Mouse (Mus musculus) cerebellum, adult 2 months (tissue): Measurements from ENCODE around the gene Uso1. TPM values are rescaled to one million over a fixed set of nuclear protein-coding genes. Genes with fewer than 3 reads are reported as not detected.

ENCODE experiments used
- DNase-seq, 2 experiments: peaks; one replicate each; pipeline ENCODE4 v3.0.0; 2021
- H3K27ac ChIP-seq: fragments of 200-500 bp; 2 replicates; pipeline ENCODE4 v1.5.1; 2012; ENCODE audit warnings: low read length, control low read depth, inconsistent platforms; ENCODE audit not compliant: insufficient read depth
- H3K27me3 ChIP-seq: fragments of 200-500 bp; 2 replicates; pipeline ENCODE4 v1.6.1; 2012; ENCODE audit warnings: inconsistent platforms, mild to moderate bottlenecking, low read length, moderate library complexity; ENCODE audit not compliant: control insufficient read depth, insufficient read depth
- H3K4me1 ChIP-seq: fragments of 200-500 bp; 2 replicates; pipeline ENCODE4 v1.6.1; 2011; ENCODE audit warnings: low read length; ENCODE audit not compliant: control insufficient read depth, insufficient read depth
- H3K4me3 ChIP-seq: fragments of 200-500 bp; replicated peaks from 2 replicates; pipeline ENCODE3; 2011; ENCODE audit warnings: mild to moderate bottlenecking, low read depth, low read length, control low read depth; ENCODE audit not compliant: insufficient read depth
- CTCF ChIP-seq: fragments of 200-500 bp; IDR thresholded peaks from 2 replicates; pipeline ENCODE4 v1.5.1; 2011; ENCODE audit warnings: low read depth, mild to moderate bottlenecking, control low read depth, low read length, moderate library complexity, borderline replicate concordance; ENCODE audit not compliant: insufficient read depth
- POLR2A ChIP-seq: fragments of 200-500 bp; IDR thresholded peaks from 2 replicates; pipeline ENCODE4 v1.6.1; 2011; ENCODE audit warnings: low read length, control low read depth, borderline replicate concordance; ENCODE audit not compliant: insufficient read depth
- WGBS: fragments of 180-500 bp; shearing (Covaris S2); methylation state at CpG from one replicate; pipeline ENCODE4 v1.1.7; 2018; 5-methylcytosine and 5-hydroxymethylcytosine counted together
- polyA plus RNA-seq: library from polyadenylated mRNA; depleted of rRNA; stranded (reverse); fragments of >200 nt; gene quantifications from 2 replicates; pipeline ENCODE4 v1.2.3, GENCODE M21; 2012

Gene Uso1
- polyA plus RNA-seq, 1 experiment, result 59.3 TPM

GRCm38 (mm10) chr5:92114223-92114622 is 23.5 kb upstream of the Uso1 start:
- TF ChIP-seq CTCF, result no peak
- no peak for TF ChIP-seq POLR2A
- Histone ChIP-seq H3K4me1 (no peaks in the 10 kb centered on the region), H3K27ac (no peak overlapping the region), H3K27me3 (no peaks in the 10 kb centered on the region), H3K4me3 (no peak overlapping the region)
- 91% methylated on average over 6 of the region's 6 CpGs for WGBS
- no peak for DNase-seq

- H3K27ac ChIP-seq, result no peak overlapping the region
Observed at GRCm38 (mm10) chr5:92114939-92115338, 22.8 kb upstream of the Uso1 start.

GRCm38 (mm10) chr5:92117823-92118403 is 19.8 kb upstream of the Uso1 start:
- DNase-seq, result peak; percentile 65 to 79
- WGBS, result 35% methylated on average over 12 of the region's 12 CpGs
- H3K4me3 ChIP-seq, result peak overlapping the region; percentile 7
- TF ChIP-seq POLR2A (no peak), CTCF (peak; percentile 90)
- no peaks in the 10 kb centered on the region for H3K4me1 ChIP-seq
- no peak overlapping the region for H3K27ac ChIP-seq
- no peaks in the 10 kb centered on the region for H3K27me3 ChIP-seq

More at GRCm38 (mm10) chr5:92114939-92115338, 22.8 kb upstream of the Uso1 start:
- no peak for TF ChIP-seq POLR2A
- TF ChIP-seq CTCF, result no peak
- Histone ChIP-seq H3K4me1 (no peaks in the 10 kb centered on the region), H3K27me3 (no peaks in the 10 kb centered on the region), H3K4me3 (no peak overlapping the region)
- 96% methylated on average over 2 of the region's 2 CpGs for WGBS
- DNase-seq, result no peak

GRCm38 (mm10) chr5:92121636-92122035 is 16.1 kb upstream of the Uso1 start:
- Histone ChIP-seq H3K27ac (no peak overlapping the region), H3K4me1 (no peaks in the 10 kb centered on the region), H3K27me3 (no peaks in the 10 kb centered on the region), H3K4me3 (no peak overlapping the region)
- DNase-seq, result no peak
- 52% methylated on average over 4 of the region's 4 CpGs for WGBS
- TF ChIP-seq CTCF (no peak), POLR2A (no peak)

- no peak for TF ChIP-seq POLR2A
- TF ChIP-seq CTCF, result no peak
- no peak overlapping the region for H3K4me3 ChIP-seq
- WGBS, result 81% methylated on average over 3 of the region's 3 CpGs
- no peak for DNase-seq
- no peaks in the 10 kb centered on the region for H3K27me3 ChIP-seq
- H3K4me1 ChIP-seq, result no peaks in the 10 kb centered on the region
- H3K27ac ChIP-seq, result no peak overlapping the region
Observed at GRCm38 (mm10) chr5:92125446-92125845, 12.3 kb upstream of the Uso1 start.

GRCm38 (mm10) chr5:92127141-92127625 is 10.6 kb upstream of the Uso1 start:
- Histone ChIP-seq H3K4me3 (no peak overlapping the region), H3K4me1 (no peaks in the 10 kb centered on the region), H3K27me3 (no peaks in the 10 kb centered on the region), H3K27ac (no peak overlapping the region)
- 80% methylated on average over 9 of the region's 9 CpGs for WGBS
- no peak for DNase-seq
- TF ChIP-seq CTCF, result no peak
- no peak for TF ChIP-seq POLR2A

- TF ChIP-seq POLR2A (no peak), CTCF (no peak)
- 94% methylated on average over 10 of the region's 10 CpGs for WGBS
- no peaks in the 10 kb centered on the region for H3K4me1 ChIP-seq
- no peaks in the 10 kb centered on the region for H3K27me3 ChIP-seq
- H3K27ac ChIP-seq, result no peak overlapping the region
- no peak overlapping the region for H3K4me3 ChIP-seq
- no peak for DNase-seq
Observed at GRCm38 (mm10) chr5:92127751-92128150, 10.0 kb upstream of the Uso1 start.

- Histone ChIP-seq H3K27ac (no peak overlapping the region), H3K27me3 (no peaks in the 10 kb centered on the region), H3K4me1 (no peaks in the 10 kb centered on the region), H3K4me3 (no peak overlapping the region)
- 19% methylated on average over 8 of the region's 8 CpGs for WGBS
- TF ChIP-seq CTCF, result no peak
- no peak for TF ChIP-seq POLR2A
- no peak for DNase-seq
Observed at GRCm38 (mm10) chr5:92128570-92128969, 9.2 kb upstream of the Uso1 start.
